Mouse (Mus musculus): ENCODE measurements around the gene Prkce. TPM values are rescaled to one million over a fixed set of nuclear protein-coding genes. Genes with fewer than 3 reads are reported as not detected.

The Prkce gene
- polyA plus RNA-seq, 1 experiment from 2014 or later: 42.6 TPM

DNA sequence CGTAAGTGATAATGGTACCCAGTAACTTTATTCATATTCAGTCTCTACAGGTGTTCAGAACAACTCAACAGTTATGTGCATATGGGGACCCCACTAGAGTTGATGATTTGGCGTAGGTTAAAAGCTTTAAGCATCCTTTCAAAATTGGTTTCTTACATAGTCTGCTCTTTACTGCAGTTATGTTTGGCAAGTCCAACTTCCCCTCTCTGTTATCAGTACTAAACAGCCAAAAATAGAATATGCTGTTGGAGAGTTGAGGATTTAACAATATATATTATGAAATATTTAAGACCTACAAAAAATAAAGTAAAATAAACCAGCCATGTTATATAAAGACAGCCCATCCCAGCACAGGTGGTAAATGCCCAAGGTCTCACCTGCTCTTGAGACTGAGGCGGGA, 187.3 kb downstream of the Prkce start:
- Histone ChIP-seq H3K36me3 (no peaks in the 10 kb centered on the region), H3K4me2 (replicated peaks) (no peak overlapping the region), H3K9me3 (no peaks in the 10 kb centered on the region), H3K27ac (replicated peaks) (no peak overlapping the region), H3K27me3 (no peaks in the 10 kb centered on the region), H3K4me3 (no peak overlapping the region), H3K4me1 (peaks cover 65% of the 10 kb centered on the region), H3K9ac (replicated peaks) (no peak overlapping the region)
- WGBS: 88% methylated on average over 3 of the region's 3 CpGs
- ATAC-seq (replicated peaks): no peak

DNA sequence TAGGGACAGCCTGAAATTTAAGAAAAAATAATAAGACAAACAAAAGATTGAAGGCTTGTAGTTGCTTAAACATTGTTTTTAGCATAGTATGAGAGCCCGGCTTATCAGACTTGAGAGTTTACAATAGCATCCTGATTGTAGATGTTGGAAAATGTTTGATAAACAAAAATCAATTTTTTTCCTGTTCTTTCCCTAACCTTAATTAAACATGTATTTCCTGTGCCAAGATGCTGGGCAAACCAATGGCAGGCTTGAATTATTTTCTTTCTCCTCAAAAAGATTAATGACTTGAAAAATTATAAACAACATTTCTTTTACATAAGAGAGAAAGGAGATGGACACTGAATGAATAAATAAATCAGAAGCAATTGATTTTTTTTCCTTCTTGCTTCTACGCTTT, 187.7 kb downstream of the Prkce start:
- no peak overlapping the region for H3K4me2 ChIP-seq (replicated peaks)
- H3K4me3 ChIP-seq: no peak overlapping the region
- no peaks in the 10 kb centered on the region for H3K27me3 ChIP-seq
- no peak overlapping the region for H3K27ac ChIP-seq (replicated peaks)
- no peak for ATAC-seq (replicated peaks)
- H3K36me3 ChIP-seq: no peaks in the 10 kb centered on the region
- H3K9me3 ChIP-seq: no peaks in the 10 kb centered on the region
- no peak overlapping the region for H3K9ac ChIP-seq (replicated peaks)
- H3K4me1 ChIP-seq: peaks cover 63% of the 10 kb centered on the region
- WGBS: 75% methylated on average over 2 of the region's 2 CpGs

DNA sequence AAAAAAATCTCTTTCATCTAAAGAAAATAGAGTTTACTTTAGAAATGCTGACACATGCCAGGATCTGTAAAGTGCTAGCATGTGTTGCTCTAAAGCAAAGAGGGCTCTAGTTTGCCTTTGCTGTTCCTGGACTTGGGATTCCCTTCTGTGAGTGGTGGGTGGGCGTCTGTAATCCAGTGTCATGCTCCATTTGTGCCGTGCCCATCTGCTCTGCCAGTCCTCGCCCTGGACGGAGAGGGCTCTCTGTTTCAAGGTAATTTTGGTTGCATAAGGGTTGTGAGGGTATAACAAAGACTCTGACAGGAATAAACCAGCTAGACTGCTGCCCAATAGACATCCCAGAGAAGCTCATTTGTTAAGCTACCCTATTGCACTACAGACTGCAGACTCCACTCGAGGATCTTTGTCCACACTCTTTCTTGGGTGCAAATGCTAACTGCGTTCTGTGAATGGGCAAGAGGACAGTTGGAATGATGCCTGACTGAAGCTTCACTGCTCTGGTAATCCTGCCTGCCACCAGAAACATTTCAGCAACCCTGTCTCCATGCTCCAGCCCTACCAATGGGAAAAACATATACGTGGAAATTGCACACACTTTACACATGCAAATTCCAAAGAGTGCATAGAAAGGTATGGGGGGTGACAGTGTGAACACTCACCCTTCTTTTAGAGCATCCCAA, 188.3 kb downstream of the Prkce start:
- Histone ChIP-seq H3K4me2 (replicated peaks) (no peak overlapping the region), H3K9ac (replicated peaks) (no peak overlapping the region), H3K9me3 (no peaks in the 10 kb centered on the region), H3K27ac (replicated peaks) (peak overlapping the region; percentile 68), H3K4me3 (no peak overlapping the region), H3K4me1 (peaks cover 57% of the 10 kb centered on the region), H3K36me3 (no peaks in the 10 kb centered on the region), H3K27me3 (no peaks in the 10 kb centered on the region)
- ATAC-seq (replicated peaks): no peak; the same call in 1 of the 2 replicates
- WGBS: 49% methylated on average over 7 of the region's 7 CpGs

DNA sequence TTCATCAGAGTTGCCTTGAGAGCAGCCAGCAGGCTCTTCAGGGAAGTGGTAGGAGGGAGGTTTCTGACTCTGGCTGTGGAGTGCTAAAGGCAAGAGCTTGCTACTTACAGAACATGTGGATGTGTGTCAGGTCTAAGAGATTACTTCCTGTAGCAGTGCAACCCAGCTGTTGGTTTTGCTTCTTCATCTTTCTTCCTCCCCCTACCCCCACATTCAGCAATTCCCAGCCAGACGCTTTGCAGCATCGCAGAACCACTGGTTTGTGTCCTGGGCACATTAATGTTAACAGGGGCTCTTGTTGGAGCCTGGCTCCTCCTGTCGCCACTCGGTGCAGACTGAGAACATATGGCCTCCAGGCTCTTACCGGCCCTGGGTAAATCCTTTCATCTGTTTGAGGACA, 190.8 kb downstream of the Prkce start:
- no peaks in the 10 kb centered on the region for H3K9me3 ChIP-seq
- H3K27me3 ChIP-seq: no peaks in the 10 kb centered on the region
- H3K36me3 ChIP-seq: no peaks in the 10 kb centered on the region
- H3K4me1 ChIP-seq: peaks cover 32% of the 10 kb centered on the region
- H3K27ac ChIP-seq (replicated peaks): peak overlapping the region; percentile 16; the same call in 1 of the 2 replicates
- no peak overlapping the region for H3K9ac ChIP-seq (replicated peaks)
- ATAC-seq (replicated peaks): no peak
- no peak overlapping the region for H3K4me3 ChIP-seq
- no peak overlapping the region for H3K4me2 ChIP-seq (replicated peaks)
- 50% methylated on average over 5 of the region's 5 CpGs for WGBS

DNA sequence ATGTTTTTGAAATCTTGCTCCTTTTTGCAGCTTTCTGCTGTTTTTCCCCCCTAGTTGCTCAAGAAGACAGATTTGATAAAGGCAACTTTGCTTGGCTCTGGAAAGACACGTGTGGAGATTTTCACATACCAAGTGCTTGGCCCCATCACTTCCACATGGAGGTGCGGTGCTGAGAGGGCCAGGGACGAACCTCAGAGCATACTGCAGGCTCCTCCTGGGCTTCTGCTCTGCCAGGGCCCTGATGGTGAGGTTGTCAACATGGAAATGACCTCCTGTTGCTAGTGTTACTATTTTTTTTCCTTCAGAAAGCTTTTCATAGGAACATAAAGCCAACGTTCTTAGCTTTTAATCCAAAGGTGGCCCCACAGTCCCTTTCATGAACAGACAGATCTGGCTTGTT, 191.3 kb downstream of the Prkce start:
- WGBS: 65% methylated on average over 4 of the region's 4 CpGs

DNA sequence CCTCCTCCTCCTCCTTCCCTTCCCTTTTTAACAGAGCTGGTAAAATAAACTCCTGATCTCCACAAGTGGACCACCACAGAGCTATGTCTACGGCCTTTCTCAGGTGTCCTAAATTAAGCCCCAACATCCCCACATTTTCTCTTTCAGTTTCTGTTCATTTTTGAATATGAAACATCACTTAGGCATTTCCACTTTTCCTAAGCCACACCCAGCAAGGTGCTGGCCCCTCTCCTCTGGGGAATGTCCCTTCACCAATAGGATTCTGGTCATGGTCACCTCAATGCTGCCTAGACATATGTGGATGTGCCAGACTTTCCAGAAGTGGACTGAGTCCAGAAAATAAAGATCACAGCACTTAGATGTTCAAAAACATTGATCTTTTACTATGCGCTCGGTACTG, 193.3 kb downstream of the Prkce start:
- 92% methylated on average over 3 of the region's 3 CpGs for WGBS
- no peaks in the 10 kb centered on the region for H3K36me3 ChIP-seq
- H3K4me3 ChIP-seq: no peak overlapping the region
- H3K9me3 ChIP-seq: no peaks in the 10 kb centered on the region
- H3K27me3 ChIP-seq: no peaks in the 10 kb centered on the region
- no peak overlapping the region for H3K27ac ChIP-seq (replicated peaks)
- H3K9ac ChIP-seq (replicated peaks): no peak overlapping the region
- peaks cover 18% of the 10 kb centered on the region for H3K4me1 ChIP-seq
- ATAC-seq (replicated peaks): no peak
- H3K4me2 ChIP-seq (replicated peaks): no peak overlapping the region

More for the DNA sequence above, 191.3 kb downstream of the Prkce start:
- H3K36me3 ChIP-seq: no peaks in the 10 kb centered on the region
- no peak for ATAC-seq (replicated peaks)
- peak overlapping the region; percentile 16; the same call in 1 of the 2 replicates for H3K27ac ChIP-seq (replicated peaks)
- no peak overlapping the region for H3K4me3 ChIP-seq
- no peak overlapping the region for H3K4me2 ChIP-seq (replicated peaks)
- no peaks in the 10 kb centered on the region for H3K9me3 ChIP-seq
- H3K27me3 ChIP-seq: no peaks in the 10 kb centered on the region
- no peak overlapping the region for H3K9ac ChIP-seq (replicated peaks)
- peaks cover 28% of the 10 kb centered on the region for H3K4me1 ChIP-seq

DNA sequence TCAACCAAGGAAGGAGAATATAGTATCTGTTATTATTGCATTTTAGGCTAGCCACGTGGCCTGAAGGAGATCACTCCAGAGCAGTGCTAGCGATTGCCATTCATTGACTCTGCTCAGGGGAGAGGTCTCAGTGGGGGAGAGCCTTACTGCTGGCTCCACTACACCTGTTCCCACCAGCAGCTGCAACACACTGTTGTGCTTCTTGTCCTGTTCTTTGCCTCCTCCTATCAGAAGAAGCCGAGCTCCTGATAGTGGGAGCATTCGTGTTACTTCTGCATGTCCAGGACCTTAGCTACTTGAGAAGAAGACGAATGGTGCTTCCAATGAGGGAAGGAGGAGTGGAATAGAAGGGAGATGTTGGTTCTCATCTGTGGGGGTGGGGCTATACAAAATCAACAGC, 195.8 kb downstream of the Prkce start:
- WGBS: 73% methylated on average over 5 of the region's 5 CpGs
- no peak overlapping the region for H3K4me2 ChIP-seq (replicated peaks)
- no peaks in the 10 kb centered on the region for H3K36me3 ChIP-seq
- H3K9me3 ChIP-seq: no peaks in the 10 kb centered on the region
- no peak for ATAC-seq (replicated peaks)
- peaks cover 23% of the 10 kb centered on the region for H3K4me1 ChIP-seq
- H3K9ac ChIP-seq (replicated peaks): no peak overlapping the region
- H3K27me3 ChIP-seq: no peaks in the 10 kb centered on the region
- H3K4me3 ChIP-seq: no peak overlapping the region
- H3K27ac ChIP-seq (replicated peaks): no peak overlapping the region

DNA sequence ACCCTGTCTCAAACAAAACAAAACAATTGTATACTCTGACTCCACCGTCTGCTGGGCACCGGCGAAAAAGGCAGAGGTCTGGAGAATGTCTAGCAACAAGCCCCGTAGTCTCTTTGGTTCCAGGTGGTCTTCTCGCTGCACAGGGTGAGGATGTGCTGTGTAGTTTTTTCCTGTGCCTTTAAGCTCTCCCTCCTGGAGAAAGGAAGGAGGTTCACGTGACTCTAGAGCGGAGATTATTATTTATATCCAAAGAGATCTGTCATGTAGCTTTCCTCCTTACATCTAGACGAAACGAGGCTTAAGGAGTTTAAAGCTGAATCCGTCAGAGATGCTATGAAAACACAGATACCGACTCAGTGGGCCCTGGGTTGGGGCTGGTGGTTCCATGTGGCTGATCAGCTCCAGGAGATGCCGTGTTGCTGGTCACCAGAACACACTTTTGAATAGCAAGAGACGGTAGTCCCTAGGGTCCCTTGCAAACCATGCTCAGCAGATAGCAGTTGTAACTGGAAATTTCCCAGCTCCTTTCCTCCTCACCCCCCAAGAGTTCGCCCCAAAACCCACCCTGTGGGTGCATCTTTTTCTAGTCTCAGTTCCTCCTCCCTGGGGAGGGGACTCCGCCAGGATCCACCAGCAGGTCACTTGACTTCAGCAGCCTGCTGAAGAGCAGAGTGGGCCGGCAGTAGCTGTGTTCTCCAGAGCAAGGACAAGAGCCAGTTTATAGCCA, 196.9 kb downstream of the Prkce start:
- ATAC-seq (replicated peaks): no peak
- no peak overlapping the region for H3K4me2 ChIP-seq (replicated peaks)
- no peak overlapping the region for H3K27ac ChIP-seq (replicated peaks)
- no peak overlapping the region for H3K4me3 ChIP-seq
- no peak overlapping the region for H3K9ac ChIP-seq (replicated peaks)
- no peaks in the 10 kb centered on the region for H3K9me3 ChIP-seq
- 80% methylated on average over 16 of the region's 16 CpGs for WGBS
- H3K4me1 ChIP-seq: peaks cover 16% of the 10 kb centered on the region
- H3K27me3 ChIP-seq: no peaks in the 10 kb centered on the region
- no peaks in the 10 kb centered on the region for H3K36me3 ChIP-seq

DNA sequence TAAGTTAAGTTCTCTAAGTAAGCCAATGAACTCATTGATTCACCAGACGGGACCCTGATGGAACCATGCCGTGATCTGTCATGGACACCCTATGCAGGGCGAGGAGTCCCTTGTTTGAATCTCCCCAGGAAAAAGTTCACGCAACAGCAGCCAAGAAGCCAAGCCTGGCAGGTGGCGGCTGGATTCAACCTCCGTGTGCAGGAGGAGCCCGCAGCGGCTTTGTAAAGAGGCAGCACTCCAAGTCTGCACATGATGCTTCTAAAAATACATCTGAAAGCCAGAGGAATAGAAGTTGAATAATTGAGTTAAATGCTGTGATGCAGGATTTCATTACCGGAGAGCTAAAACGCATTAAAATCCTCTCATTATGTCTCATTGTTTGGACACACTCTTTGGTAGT, 199.3 kb downstream of the Prkce start:
- 41% methylated on average over 10 of the region's 10 CpGs for WGBS
- Histone ChIP-seq H3K27me3 (no peaks in the 10 kb centered on the region), H3K4me3 (no peak overlapping the region), H3K4me2 (replicated peaks) (no peak overlapping the region), H3K9ac (replicated peaks) (no peak overlapping the region), H3K9me3 (no peaks in the 10 kb centered on the region), H3K36me3 (no peaks in the 10 kb centered on the region), H3K27ac (replicated peaks) (peak overlapping the region; percentile 74), H3K4me1 (peaks cover 27% of the 10 kb centered on the region)
- ATAC-seq (replicated peaks): no peak

DNA sequence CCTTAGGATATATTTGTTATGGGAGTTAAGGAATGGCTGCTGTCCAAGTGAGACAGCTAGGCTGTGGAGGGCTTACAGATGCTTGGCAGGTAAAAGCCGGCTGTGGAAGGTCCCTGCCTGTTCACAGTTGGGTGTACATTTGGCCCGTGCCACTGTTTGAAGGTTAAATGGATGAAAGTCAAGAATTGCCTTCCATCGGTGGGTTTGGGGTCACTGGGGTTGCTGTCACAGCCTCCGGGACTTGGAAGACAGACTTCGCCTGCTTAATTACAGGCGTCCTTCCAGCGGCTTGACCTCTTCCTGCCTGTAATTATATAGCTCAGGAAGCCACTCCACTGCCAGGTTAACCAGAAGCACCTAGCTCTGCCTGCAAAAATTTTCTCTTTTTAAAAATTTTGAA, 200.1 kb downstream of the Prkce start:
- Histone ChIP-seq H3K4me1 (peaks cover 27% of the 10 kb centered on the region), H3K4me3 (no peak overlapping the region), H3K4me2 (replicated peaks) (no peak overlapping the region), H3K27ac (replicated peaks) (peak overlapping the region; percentile 74), H3K36me3 (no peaks in the 10 kb centered on the region), H3K27me3 (no peaks in the 10 kb centered on the region), H3K9ac (replicated peaks) (no peak overlapping the region), H3K9me3 (no peaks in the 10 kb centered on the region)
- no peak for ATAC-seq (replicated peaks)
- 65% methylated on average over 7 of the region's 7 CpGs for WGBS

DNA sequence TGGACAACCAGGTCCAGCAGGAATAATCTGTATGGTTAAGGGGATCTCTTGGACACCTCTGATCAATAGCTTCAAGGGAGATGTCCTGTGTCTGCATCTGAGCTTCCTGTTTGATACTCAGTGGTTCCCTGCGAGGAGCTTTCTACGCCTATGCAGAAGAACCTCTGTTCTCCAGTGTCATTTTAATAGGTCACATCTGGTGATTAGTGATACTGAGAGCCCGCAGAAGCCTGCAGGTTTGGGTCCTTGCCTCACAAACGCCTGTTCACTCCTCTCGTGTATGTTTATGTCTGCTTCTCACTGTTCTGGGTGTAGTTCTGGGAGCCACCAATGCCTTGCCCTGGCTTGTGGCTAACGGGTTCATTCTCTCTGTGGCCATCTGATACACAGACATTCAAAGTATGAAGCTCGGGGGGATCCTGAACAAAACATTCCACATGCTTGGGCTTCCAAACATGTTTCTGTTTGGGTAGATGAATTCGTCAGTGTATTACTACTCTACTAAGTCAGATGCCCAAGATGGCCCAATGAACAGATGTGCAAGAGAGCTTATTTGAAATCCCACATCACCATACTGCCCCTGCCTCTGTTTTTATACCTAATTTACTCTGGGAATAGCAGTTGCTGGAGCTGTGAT, 202.6 kb downstream of the Prkce start:
- Histone ChIP-seq H3K27ac (replicated peaks) (no peak overlapping the region), H3K4me3 (no peak overlapping the region), H3K4me1 (peaks cover 27% of the 10 kb centered on the region), H3K27me3 (no peaks in the 10 kb centered on the region), H3K9me3 (no peaks in the 10 kb centered on the region), H3K36me3 (no peaks in the 10 kb centered on the region), H3K9ac (replicated peaks) (no peak overlapping the region), H3K4me2 (replicated peaks) (no peak overlapping the region)
- 83% methylated on average over 8 of the region's 8 CpGs for WGBS
- ATAC-seq (replicated peaks): no peak

DNA sequence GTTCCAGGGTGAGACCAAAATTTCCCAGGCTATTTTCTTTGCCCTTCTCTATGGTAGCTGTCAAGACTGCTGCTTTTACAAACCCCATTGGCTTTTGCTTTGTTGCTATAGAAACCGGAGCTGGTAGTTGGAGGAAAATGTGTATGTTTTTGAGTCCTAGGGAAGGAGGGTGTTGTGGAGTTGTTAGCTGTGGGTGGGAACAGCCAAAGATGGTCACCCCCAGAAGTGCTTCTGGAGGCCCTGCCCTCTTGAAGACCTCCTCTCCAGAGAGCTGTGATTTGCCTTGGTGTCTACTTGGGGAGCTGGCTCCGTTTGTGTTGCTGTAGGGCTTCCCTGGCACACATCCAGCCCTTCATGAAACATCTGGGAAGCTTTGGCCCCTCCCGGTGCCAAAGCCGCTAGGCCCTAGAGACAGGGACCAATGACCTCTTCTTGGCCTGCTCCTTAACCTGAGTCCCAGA, 203.5 kb downstream of the Prkce start:
- Histone ChIP-seq H3K4me3 (no peak overlapping the region), H3K9me3 (no peaks in the 10 kb centered on the region), H3K36me3 (no peaks in the 10 kb centered on the region), H3K4me1 (peaks cover 27% of the 10 kb centered on the region), H3K27me3 (no peaks in the 10 kb centered on the region), H3K4me2 (replicated peaks) (no peak overlapping the region), H3K27ac (replicated peaks) (peak overlapping the region; percentile 48; the same call in 1 of the 2 replicates), H3K9ac (replicated peaks) (no peak overlapping the region)
- WGBS: 59% methylated on average over 4 of the region's 4 CpGs
- ATAC-seq (replicated peaks): no peak; the same call in 1 of the 2 replicates

All from forebrain, embryonic 15.5 days (tissue).